Mouse (Mus musculus) midbrain, embryonic 15.5 days (tissue): ENCODE data around the gene Pmpca. TPM values are rescaled to one million over a fixed set of nuclear protein-coding genes. Genes with fewer than 3 reads are reported as not detected.
A peak's percentile ranks its signal among the peaks of the same experiment; 100 is the strongest.

Source experiments
- ATAC-seq: fragments of 200-750 bp; cut with Nextera tagmentation; replicated peaks from 2 replicates; pipeline ENCODE4 v1.8.0; 2017; ENCODE audit warnings: moderate TSS enrichment
- H3K27ac ChIP-seq: fragments of 300-500 bp; sonication (generic); 2 replicates; pipeline ENCODE4 v1.5.1; 2015; ENCODE audit warnings: mild to moderate bottlenecking, inconsistent platforms
- H3K27me3 ChIP-seq: fragments of 300-500 bp; sonication (generic); replicated peaks from 2 replicates; pipeline ENCODE4 v1.6.1; 2015; ENCODE audit warnings: inconsistent platforms
- H3K36me3 ChIP-seq: fragments of 300-500 bp; sonication (generic); replicated peaks from 2 replicates; pipeline ENCODE4 v1.6.1; 2015; ENCODE audit warnings: inconsistent platforms
- H3K4me1 ChIP-seq: fragments of 300-500 bp; sonication (generic); 2 replicates; pipeline ENCODE4 v1.6.1; 2015; ENCODE audit warnings: inconsistent platforms
- H3K4me2 ChIP-seq: fragments of 300-500 bp; sonication (generic); 2 replicates; pipeline ENCODE4 v1.6.1; 2015; ENCODE audit warnings: inconsistent platforms, mild to moderate bottlenecking, moderate library complexity
- H3K4me3 ChIP-seq: fragments of 300-500 bp; sonication (generic); 2 replicates; pipeline ENCODE4 v1.5.1; 2015; ENCODE audit warnings: mild to moderate bottlenecking, inconsistent platforms
- H3K9ac ChIP-seq: fragments of 300-500 bp; sonication (generic); 2 replicates; pipeline ENCODE4 v1.6.1; 2015; ENCODE audit warnings: mild to moderate bottlenecking, inconsistent platforms
- H3K9me3 ChIP-seq: fragments of 300-500 bp; sonication (generic); 2 replicates; pipeline ENCODE4 v1.6.1; 2016; ENCODE audit warnings: inconsistent platforms
- WGBS: fragments of 180-500 bp; shearing (Covaris S2); methylation state at CpG from one replicate; pipeline ENCODE4 v1.1.7; 2015; ENCODE audit warnings: mixed read lengths; 5-methylcytosine and 5-hydroxymethylcytosine counted together
- polyA plus RNA-seq: library from polyadenylated mRNA; unstranded; fragments of >200 nt; fragmentation: Nextera tagmentation; extraction: Ambion mirVana; gene quantifications from 2 replicates; pipeline ENCODE4 v1.2.1, GENCODE M21; 2015

Gene Pmpca
- polyA plus RNA-seq, 1 experiment from 2014 or later, result 97.6 TPM

- WGBS, result 77% methylated on average over 7 of the region's 7 CpGs
- H3K4me3 ChIP-seq, result no peak overlapping the region
- H3K9ac ChIP-seq, result no peak overlapping the region
- peaks cover 16% of the 10 kb centered on the region for H3K4me1 ChIP-seq
- H3K9me3 ChIP-seq, result no peaks in the 10 kb centered on the region
- H3K27me3 ChIP-seq, result no peaks in the 10 kb centered on the region
- no peak for ATAC-seq
- no peak overlapping the region for H3K27ac ChIP-seq
- no peaks in the 10 kb centered on the region for H3K36me3 ChIP-seq
- H3K4me2 ChIP-seq, result no peak overlapping the region
Observed at GRCm38 (mm10) chr2:26356678-26357077, 32.5 kb upstream of the Pmpca start.

- Histone ChIP-seq H3K4me2 (no peak overlapping the region), H3K36me3 (no peaks in the 10 kb centered on the region), H3K9ac (no peak overlapping the region), H3K4me1 (peaks cover 15% of the 10 kb centered on the region), H3K9me3 (no peaks in the 10 kb centered on the region), H3K4me3 (no peak overlapping the region), H3K27ac (no peak overlapping the region), H3K27me3 (no peaks in the 10 kb centered on the region)
- no peak for ATAC-seq
- WGBS, result 43% methylated on average over 15 of the region's 15 CpGs
Observed at GRCm38 (mm10) chr2:26357484-26357883, 31.7 kb upstream of the Pmpca start.

GRCm38 (mm10) chr2:26358667-26359320 lies 30.3 kb upstream of the Pmpca start:
- no peak for ATAC-seq
- 89% methylated on average over 13 of the region's 13 CpGs for WGBS
- Histone ChIP-seq H3K9me3 (no peaks in the 10 kb centered on the region), H3K27me3 (no peaks in the 10 kb centered on the region), H3K4me2 (no peak overlapping the region), H3K27ac (no peak overlapping the region), H3K9ac (no peak overlapping the region), H3K36me3 (no peaks in the 10 kb centered on the region), H3K4me3 (no peak overlapping the region), H3K4me1 (peaks cover 2% of the 10 kb centered on the region)

DNA sequence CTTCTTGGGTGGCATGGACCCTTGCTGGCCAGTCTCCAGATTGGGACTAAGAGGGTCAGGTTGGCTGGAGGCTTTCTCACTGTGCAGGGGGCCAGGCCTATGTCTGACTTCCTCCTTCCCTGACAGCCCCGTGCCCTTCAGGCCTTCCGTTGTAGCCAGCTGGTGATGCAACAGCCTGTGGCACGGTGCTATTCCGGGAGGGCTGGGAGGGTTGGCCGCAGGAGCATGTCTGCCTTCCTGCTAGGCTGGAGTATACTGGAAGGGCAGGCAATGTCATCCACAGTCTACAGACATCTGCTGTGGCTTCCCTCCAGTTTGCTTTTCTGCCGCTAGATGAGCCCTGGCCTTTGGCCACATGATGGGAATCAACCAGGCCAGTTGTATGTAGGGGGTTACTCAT lies 29.2 kb upstream of the Pmpca start:
- Histone ChIP-seq H3K9me3 (no peaks in the 10 kb centered on the region), H3K4me1 (no peaks in the 10 kb centered on the region), H3K9ac (no peak overlapping the region), H3K27ac (no peak overlapping the region), H3K4me3 (no peak overlapping the region), H3K4me2 (no peak overlapping the region), H3K36me3 (0 out of 2 replicates have a peak, but pooled peaks cover 5% of the 10 kb centered on the region), H3K27me3 (no peaks in the 10 kb centered on the region)
- no peak for ATAC-seq
- WGBS, result 89% methylated on average over 6 of the region's 6 CpGs

GRCm38 (mm10) chr2:26360772-26361171 lies 28.4 kb upstream of the Pmpca start, which contains the start of gene Card9:
Card9 (minus strand) TSS chr2:26360918.
- H3K4me3 ChIP-seq, result no peak within 1 kb of the TSS
- H3K9ac ChIP-seq, result no peak within 1 kb of the TSS
- no peak within 1 kb of the TSS for H3K4me2 ChIP-seq
- WGBS, result 57% methylated on average over 3 of the region's 3 CpGs
- H3K27ac ChIP-seq, result no peak within 1 kb of the TSS
- H3K27me3 ChIP-seq, result no peaks in the 10 kb centered on the region
- no peaks in the 10 kb centered on the region for H3K4me1 ChIP-seq
- no peaks in the 10 kb centered on the region for H3K9me3 ChIP-seq
- H3K36me3 ChIP-seq, result 0 out of 2 replicates have a peak, but pooled peaks cover 8% of the 10 kb centered on the region
- no peak for ATAC-seq

GRCm38 (mm10) chr2:26362991-26363390 lies 26.1 kb upstream of the Pmpca start:
- no peak for ATAC-seq
- peaks cover 28% of the 10 kb centered on the region; the same call in 1 of the 2 replicates for H3K36me3 ChIP-seq
- no peak overlapping the region for H3K4me2 ChIP-seq
- H3K27ac ChIP-seq, result no peak overlapping the region
- no peak overlapping the region for H3K9ac ChIP-seq
- WGBS, result 84% methylated on average over 5 of the region's 5 CpGs
- H3K27me3 ChIP-seq, result no peaks in the 10 kb centered on the region
- no peak overlapping the region for H3K4me3 ChIP-seq
- no peaks in the 10 kb centered on the region for H3K9me3 ChIP-seq
- no peaks in the 10 kb centered on the region for H3K4me1 ChIP-seq

DNA sequence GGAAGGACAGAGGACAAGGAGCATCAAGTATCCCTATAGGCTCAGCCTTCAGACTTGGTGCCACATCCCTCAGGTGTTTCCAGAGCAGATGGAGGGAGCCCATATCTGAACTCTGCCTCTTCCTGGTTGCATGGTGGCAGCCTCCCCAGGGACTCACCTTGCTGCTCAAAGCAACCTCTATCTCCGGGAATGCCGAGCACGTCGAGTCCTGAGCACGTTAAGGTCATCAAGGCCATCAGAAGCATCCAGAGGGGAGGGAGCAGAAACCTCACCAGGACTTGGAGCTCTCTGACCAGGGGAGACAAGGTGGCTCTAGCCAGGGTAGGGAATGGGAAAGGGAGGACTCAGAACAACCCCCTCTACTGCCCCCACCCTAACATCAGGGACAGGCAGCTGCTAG lies 25.7 kb upstream of the Pmpca start:
- no peak for ATAC-seq
- H3K4me3 ChIP-seq, result no peak overlapping the region
- no peaks in the 10 kb centered on the region for H3K9me3 ChIP-seq
- H3K4me2 ChIP-seq, result no peak overlapping the region
- WGBS, result 88% methylated on average over 5 of the region's 5 CpGs
- no peaks in the 10 kb centered on the region for H3K27me3 ChIP-seq
- H3K27ac ChIP-seq, result no peak overlapping the region
- no peaks in the 10 kb centered on the region for H3K4me1 ChIP-seq
- H3K9ac ChIP-seq, result no peak overlapping the region
- H3K36me3 ChIP-seq, result peaks cover 30% of the 10 kb centered on the region

DNA sequence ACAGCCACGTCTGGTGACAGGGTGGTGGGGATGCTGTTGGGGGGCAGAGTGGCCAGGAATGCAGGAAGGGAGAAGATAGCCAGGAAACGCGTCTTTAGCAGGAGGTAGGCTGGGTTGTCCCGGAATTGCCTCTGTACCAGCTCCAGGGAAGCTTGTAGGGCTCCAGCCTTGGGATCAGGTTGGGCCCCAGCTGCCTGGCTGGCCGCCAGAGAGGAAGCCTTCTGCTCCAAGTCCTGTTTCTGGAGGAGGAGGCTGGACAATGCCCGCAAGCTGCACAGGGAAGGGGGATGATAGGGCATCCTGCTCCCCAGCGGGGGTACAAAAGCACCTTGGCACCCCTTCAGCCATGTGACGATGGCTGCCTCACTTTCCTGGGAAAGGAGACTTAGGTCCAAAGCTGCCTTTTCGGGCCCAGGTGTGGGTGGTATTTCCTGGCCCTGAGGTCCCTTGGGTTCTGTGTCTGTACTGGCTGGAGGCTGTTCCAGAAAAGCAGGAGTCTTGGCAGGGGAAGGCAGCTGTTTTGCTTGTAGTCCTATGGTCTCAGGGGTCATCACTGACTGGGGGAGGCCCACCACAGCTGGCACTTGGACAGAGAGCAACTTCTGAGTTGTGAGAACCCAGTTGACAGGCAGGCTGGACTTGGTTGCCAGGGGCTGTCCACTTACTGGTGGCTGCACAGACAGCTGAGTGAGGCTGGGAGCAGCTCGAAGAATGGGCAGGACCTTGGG lies 24.2 kb upstream of the Pmpca start:
- no peaks in the 10 kb centered on the region for H3K4me1 ChIP-seq
- peaks cover 43% of the 10 kb centered on the region for H3K36me3 ChIP-seq
- ATAC-seq, result no peak
- H3K9me3 ChIP-seq, result no peaks in the 10 kb centered on the region
- no peak overlapping the region for H3K27ac ChIP-seq
- no peak overlapping the region for H3K4me3 ChIP-seq
- H3K9ac ChIP-seq, result no peak overlapping the region
- H3K4me2 ChIP-seq, result no peak overlapping the region
- no peaks in the 10 kb centered on the region for H3K27me3 ChIP-seq
- 84% methylated on average over 10 of the region's 10 CpGs for WGBS

- H3K27ac ChIP-seq, result no peak overlapping the region
- H3K4me2 ChIP-seq, result no peak overlapping the region
- H3K9ac ChIP-seq, result no peak overlapping the region
- H3K4me3 ChIP-seq, result no peak overlapping the region
- H3K36me3 ChIP-seq, result peaks cover 72% of the 10 kb centered on the region
- H3K4me1 ChIP-seq, result no peaks in the 10 kb centered on the region
- 95% methylated on average over 6 of the region's 6 CpGs for WGBS
- H3K9me3 ChIP-seq, result no peaks in the 10 kb centered on the region
- H3K27me3 ChIP-seq, result no peaks in the 10 kb centered on the region
- no peak for ATAC-seq
Observed at GRCm38 (mm10) chr2:26367911-26368310, 21.2 kb upstream of the Pmpca start.

DNA sequence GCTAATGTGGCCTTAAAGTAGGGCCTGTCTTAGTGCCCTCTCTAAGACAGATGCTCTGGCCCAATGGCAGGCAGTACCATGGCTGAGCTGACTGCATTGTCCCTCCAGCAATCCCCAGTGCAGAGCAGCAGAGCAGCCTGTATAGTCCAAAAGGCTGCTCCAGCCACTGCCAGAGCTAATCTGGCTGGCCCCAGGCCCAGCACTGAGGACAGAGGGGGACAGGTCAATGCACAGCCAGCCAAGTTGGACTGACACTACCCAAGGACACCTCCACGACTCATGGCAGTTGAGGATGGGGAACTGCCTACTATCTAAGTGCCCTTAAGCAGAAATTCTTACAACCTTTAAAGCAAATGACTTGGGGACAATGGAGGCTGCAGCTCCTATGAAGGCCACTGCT lies 20.6 kb upstream of the Pmpca start:
- Histone ChIP-seq H3K9me3 (no peaks in the 10 kb centered on the region), H3K4me2 (no peak overlapping the region), H3K36me3 (peaks cover 79% of the 10 kb centered on the region), H3K4me1 (no peaks in the 10 kb centered on the region), H3K9ac (no peak overlapping the region), H3K27ac (no peak overlapping the region), H3K27me3 (no peaks in the 10 kb centered on the region), H3K4me3 (no peak overlapping the region)
- ATAC-seq, result no peak
- WGBS, result 90% methylated on average over 1 of the region's 1 CpGs

GRCm38 (mm10) chr2:26372396-26372795 lies 16.7 kb upstream of the Pmpca start:
- peaks cover 87% of the 10 kb centered on the region for H3K36me3 ChIP-seq
- H3K9ac ChIP-seq, result no peak overlapping the region
- no peaks in the 10 kb centered on the region for H3K9me3 ChIP-seq
- H3K4me2 ChIP-seq, result no peak overlapping the region
- H3K27ac ChIP-seq, result no peak overlapping the region
- ATAC-seq, result no peak
- no peaks in the 10 kb centered on the region for H3K4me1 ChIP-seq
- H3K27me3 ChIP-seq, result no peaks in the 10 kb centered on the region
- no peak overlapping the region for H3K4me3 ChIP-seq
- WGBS, result 96% methylated on average over 8 of the region's 8 CpGs

DNA sequence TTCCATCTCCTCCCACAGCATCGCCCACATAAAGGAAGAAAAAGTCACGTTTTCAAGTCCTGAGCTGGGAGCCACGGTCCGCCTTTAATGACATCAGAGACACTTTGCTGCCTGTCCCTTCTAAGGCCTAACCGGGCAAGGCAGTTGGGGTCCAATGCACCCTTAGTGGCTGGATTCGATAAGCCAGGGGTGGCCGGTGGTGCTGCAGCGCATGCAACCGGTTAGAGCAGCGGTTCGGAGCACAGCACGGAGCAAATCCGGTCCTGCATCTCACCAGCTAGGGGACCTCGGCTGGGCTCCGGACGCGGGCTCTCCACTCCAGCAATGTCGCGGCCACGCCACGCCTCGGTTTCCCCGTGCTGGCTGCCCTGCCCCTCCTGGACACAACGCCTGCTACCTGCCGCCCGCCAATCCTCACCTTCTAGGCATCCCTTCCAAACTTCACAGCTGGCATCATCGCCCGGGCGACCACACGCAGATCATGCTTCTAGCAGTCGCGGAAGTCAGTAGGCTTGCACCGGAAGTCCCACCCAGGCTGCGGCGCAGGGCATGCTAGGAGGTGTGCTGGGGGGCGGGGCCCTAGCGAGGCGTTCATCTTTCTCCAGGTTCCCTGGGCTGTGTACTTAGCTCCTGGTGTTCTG lies 8.9 kb upstream of the Pmpca start, which contains the start of gene Snapc4:
TSS of gene Snapc4 (minus strand) at position 523 of the 641 bp plus-strand sequence.
- no peaks in the 10 kb centered on the region for H3K9me3 ChIP-seq
- peak within 1 kb of the TSS; percentile 84 for H3K9ac ChIP-seq
- H3K36me3 ChIP-seq, result peaks cover 54% of the 10 kb centered on the region
- H3K27ac ChIP-seq, result peak within 1 kb of the TSS; percentile 64
- H3K4me3 ChIP-seq, result peak within 1 kb of the TSS; percentile 87
- no peaks in the 10 kb centered on the region for H3K27me3 ChIP-seq
- 0% methylated on average over 38 of the region's 38 CpGs for WGBS
- peaks cover 23% of the 10 kb centered on the region for H3K4me1 ChIP-seq
- peak; percentile 98 for ATAC-seq
- peak within 1 kb of the TSS; percentile 99 for H3K4me2 ChIP-seq
